In genomic region chr1:88664623-88665022, GRCm38 (mm10) we compare ENCODE assay signal across 23 mouse cellular contexts.
"Had no signal": no experiment of that assay in that cellular context is flagged by ENCODE, and none has a peak within 500 bp of the region (broad histone marks: within the 10 kb centered on the region; RNA-seq: fewer than 3 reads in every experiment).

No protein-coding gene starts in this region.

- H3K4me2 ChIP-seq: limb, embryonic 13.5 days; liver, embryonic 12.5 days; liver, embryonic 15.5 days; midbrain, embryonic 13.5 days; neural tube, embryonic 12.5 days; neural tube, embryonic 15.5 days; stomach, embryonic 15.5 days had no signal

- H3K27ac ChIP-seq: limb, embryonic 10.5 days; limb, embryonic 13.5 days; liver, embryonic 12.5 days; liver, embryonic 15.5 days; midbrain, embryonic 13.5 days; neural tube, embryonic 12.5 days; neural tube, embryonic 15.5 days; stomach, embryonic 15.5 days had no signal

- H3K4me1 ChIP-seq: liver, embryonic 12.5 days; liver, embryonic 15.5 days had no signal

- ATAC-seq: liver, embryonic 12.5 days; midbrain, embryonic 13.5 days; midbrain, embryonic 16.5 days had no signal

- H3K9me3 ChIP-seq: limb, embryonic 10.5 days; limb, embryonic 13.5 days; liver, embryonic 12.5 days; liver, embryonic 15.5 days; midbrain, embryonic 13.5 days; neural tube, embryonic 12.5 days; neural tube, embryonic 15.5 days; stomach, embryonic 15.5 days had no signal

- H3K4me3 ChIP-seq: limb, embryonic 10.5 days; limb, embryonic 13.5 days; liver, embryonic 12.5 days; liver, embryonic 15.5 days; midbrain, embryonic 13.5 days; neural tube, embryonic 12.5 days; neural tube, embryonic 15.5 days; stomach, embryonic 15.5 days had no signal

- H3K9ac ChIP-seq: limb, embryonic 13.5 days; liver, embryonic 12.5 days; liver, embryonic 15.5 days; midbrain, embryonic 13.5 days; neural tube, embryonic 12.5 days; neural tube, embryonic 15.5 days; stomach, embryonic 15.5 days had no signal

- H3K36me3 ChIP-seq: limb, embryonic 10.5 days; limb, embryonic 13.5 days; liver, embryonic 12.5 days; liver, embryonic 15.5 days; midbrain, embryonic 13.5 days; neural tube, embryonic 12.5 days; neural tube, embryonic 15.5 days; stomach, embryonic 15.5 days had no signal

- DNase-seq: kidney, adult 11 months; kidney, adult 9 months; kidney, postnatal 14 days; kidney, postnatal 4 days; liver; lung, adult 2 months; lung, postnatal 14 days; lung, postnatal 4 days; right cerebral cortex, adult 18-20 months; right cerebral cortex, postnatal 25 days; spleen, adult 18-20 months; thymus, adult 2 months; thymus, postnatal 14 days; thymus, postnatal 4 days had no signal

- H3K27me3 ChIP-seq: liver, embryonic 12.5 days; liver, embryonic 15.5 days; midbrain, embryonic 13.5 days; neural tube, embryonic 12.5 days; neural tube, embryonic 15.5 days; stomach, embryonic 15.5 days had no signal
